Mouse (Mus musculus): ENCODE measurements at regions not wholly inside any gene's neighbourhood (a gene's known extent, or its start where the extent isn't known, plus 50 kb on each side); places are given as distances from the start of the nearest gene placed in this dataset.

- peak overlapping the region; percentile 25 for H3K4me2 ChIP-seq (ENCODE audit: low read depth)
- H3K36me3 ChIP-seq (ENCODE audit: control insufficient read depth, insufficient read depth): no peaks in the 10 kb centered on the region
- TF ChIP-seq USF1 (IDR thresholded peaks at IDR 0.05; ENCODE audit: low read depth) (no peak), MAX (IDR thresholded peaks at IDR 0.05; ENCODE audit: low read depth) (no peak)
- H3K4me3 ChIP-seq: no peak overlapping the region
- H3ac ChIP-seq (ENCODE audit: control insufficient read depth, insufficient read length): no peak overlapping the region
- H3K79me2 ChIP-seq (ENCODE audit: control insufficient read depth, insufficient read depth): no peaks in the 10 kb centered on the region
- H3K27me3 ChIP-seq (ENCODE audit: control insufficient read depth, insufficient read depth, insufficient read length): no peaks in the 10 kb centered on the region
Observed at GRCm38 (mm10) chr15:50361751-50362507, 3522.8 kb upstream of the Gm7489 start.

- TF ChIP-seq MAX (IDR thresholded peaks at IDR 0.05; ENCODE audit: low read depth) (no peak), TCF12 (IDR thresholded peaks at IDR 0.05; ENCODE audit: insufficient read depth, poor library complexity, severe bottlenecking) (no peak), USF1 (IDR thresholded peaks at IDR 0.05; ENCODE audit: low read depth) (no peak), CEBPB (IDR thresholded peaks at IDR 0.05; ENCODE audit: insufficient read depth, poor library complexity, severe bottlenecking) (0 out of 2 replicates have a peak, but pooled peaks have one; percentile 26), REST (IDR thresholded peaks at IDR 0.05; ENCODE audit: insufficient read depth, insufficient read length) (no peak), POLR2AphosphoS2 (IDR thresholded peaks at IDR 0.05; ENCODE audit: insufficient read length, low read depth) (no peak), SRF (IDR thresholded peaks at IDR 0.05; ENCODE audit: control insufficient read depth, insufficient read length, low read depth) (no peak)
- Histone ChIP-seq H3K36me3 (ENCODE audit: control insufficient read depth, insufficient read depth) (no peaks in the 10 kb centered on the region), H3K4me2 (ENCODE audit: low read depth) (peak overlapping the region; percentile 19), H3K27me3 (ENCODE audit: control insufficient read depth, insufficient read depth, insufficient read length) (no peaks in the 10 kb centered on the region), H3K4me3 (no peak overlapping the region), H3K79me2 (ENCODE audit: control insufficient read depth, insufficient read depth) (no peaks in the 10 kb centered on the region), H3ac (ENCODE audit: control insufficient read depth, insufficient read length) (no peak overlapping the region)
Observed at GRCm38 (mm10) chr15:50400006-50400781, 3484.5 kb upstream of the Gm7489 start.

GRCm38 (mm10) chr15:50401386-50401785 is 3483.3 kb upstream of the Gm7489 start:
- TF ChIP-seq CEBPB (IDR thresholded peaks at IDR 0.05; ENCODE audit: insufficient read depth, poor library complexity, severe bottlenecking): 0 out of 2 replicates have a peak, but pooled peaks have one; percentile 24
- TF ChIP-seq MYOG (IDR thresholded peaks at IDR 0.05; ENCODE audit: control insufficient read depth in 1 of 3, insufficient read depth in 1 of 3, insufficient read length in 2 of 3, low read depth in 2 of 3): no peak
- Histone ChIP-seq H3ac (ENCODE audit: control insufficient read depth, insufficient read length) (no peak overlapping the region), H3K4me3 (no peak overlapping the region), H3K79me2 (ENCODE audit: control insufficient read depth, insufficient read depth) (no peaks in the 10 kb centered on the region), H3K27me3 (ENCODE audit: control insufficient read depth, insufficient read depth, insufficient read length) (no peaks in the 10 kb centered on the region), H3K4me2 (ENCODE audit: low read depth) (no peak overlapping the region), H3K36me3 (ENCODE audit: control insufficient read depth, insufficient read depth) (no peaks in the 10 kb centered on the region)

GRCm38 (mm10) chr15:50402551-50402950 is 3482.2 kb upstream of the Gm7489 start:
- no peak for TF ChIP-seq MAX (IDR thresholded peaks at IDR 0.05; ENCODE audit: low read depth)
- no peak for TF ChIP-seq MYOG (IDR thresholded peaks at IDR 0.05; ENCODE audit: control insufficient read depth in 1 of 3, insufficient read depth in 1 of 3, insufficient read length in 2 of 3, low read depth in 2 of 3)
- no peak for TF ChIP-seq USF1 (IDR thresholded peaks at IDR 0.05; ENCODE audit: low read depth)
- TF ChIP-seq MYOD1 (IDR thresholded peaks at IDR 0.05; ENCODE audit: control insufficient read depth in 1 of 3, insufficient read length in 2 of 3, low read depth in 2 of 3): no peak
- no peak for TF ChIP-seq CEBPB (IDR thresholded peaks at IDR 0.05; ENCODE audit: insufficient read depth, poor library complexity, severe bottlenecking)
- no peak for TF ChIP-seq TCF12 (IDR thresholded peaks at IDR 0.05; ENCODE audit: insufficient read depth, poor library complexity, severe bottlenecking)
- TF ChIP-seq E2F4 (IDR thresholded peaks at IDR 0.05; ENCODE audit: insufficient read depth): no peak
- TF ChIP-seq SRF (IDR thresholded peaks at IDR 0.05; ENCODE audit: control insufficient read depth, insufficient read length, low read depth): no peak
- TF ChIP-seq REST (IDR thresholded peaks at IDR 0.05; ENCODE audit: insufficient read depth, insufficient read length): no peak
- no peak for TF ChIP-seq TCF3 (IDR thresholded peaks at IDR 0.05; ENCODE audit: insufficient read length, low read depth)
- TF ChIP-seq POLR2AphosphoS2 (IDR thresholded peaks at IDR 0.05; ENCODE audit: insufficient read length, low read depth): no peak
- TF ChIP-seq POLR2A (IDR thresholded peaks at IDR 0.05; ENCODE audit: insufficient read length, low read depth): no peak
- no peaks in the 10 kb centered on the region for H3K79me2 ChIP-seq (ENCODE audit: control insufficient read depth, insufficient read depth)
- H3K4me3 ChIP-seq: no peak overlapping the region
- H3K36me3 ChIP-seq (ENCODE audit: control insufficient read depth, insufficient read depth): no peaks in the 10 kb centered on the region
- H3K27me3 ChIP-seq (ENCODE audit: control insufficient read depth, insufficient read depth, insufficient read length): no peaks in the 10 kb centered on the region
- H3K4me2 ChIP-seq (ENCODE audit: low read depth): no peak overlapping the region
- no peak overlapping the region for H3ac ChIP-seq (ENCODE audit: control insufficient read depth, insufficient read length)

GRCm38 (mm10) chr15:50403883-50404282 is 3480.8 kb upstream of the Gm7489 start:
- no peak overlapping the region for H3K4me2 ChIP-seq (ENCODE audit: low read depth)
- no peak overlapping the region for H3K4me3 ChIP-seq
- no peaks in the 10 kb centered on the region for H3K79me2 ChIP-seq (ENCODE audit: control insufficient read depth, insufficient read depth)
- TF ChIP-seq CEBPB (IDR thresholded peaks at IDR 0.05; ENCODE audit: insufficient read depth, poor library complexity, severe bottlenecking) (no peak), TCF12 (IDR thresholded peaks at IDR 0.05; ENCODE audit: insufficient read depth, poor library complexity, severe bottlenecking) (no peak), SRF (IDR thresholded peaks at IDR 0.05; ENCODE audit: control insufficient read depth, insufficient read length, low read depth) (no peak), REST (IDR thresholded peaks at IDR 0.05; ENCODE audit: insufficient read depth, insufficient read length) (no peak), POLR2AphosphoS2 (IDR thresholded peaks at IDR 0.05; ENCODE audit: insufficient read length, low read depth) (no peak)
- no peak overlapping the region for H3ac ChIP-seq (ENCODE audit: control insufficient read depth, insufficient read length)
- H3K36me3 ChIP-seq (ENCODE audit: control insufficient read depth, insufficient read depth): no peaks in the 10 kb centered on the region
- H3K27me3 ChIP-seq (ENCODE audit: control insufficient read depth, insufficient read depth, insufficient read length): no peaks in the 10 kb centered on the region

Data from myocyte (in vitro differentiated cells).